Mouse (Mus musculus) midbrain, postnatal 0 days (tissue): ENCODE results near the gene Mff. TPM values are rescaled to one million over a fixed set of nuclear protein-coding genes. Genes with fewer than 3 reads are reported as not detected.

Experiments used
- ATAC-seq: fragments of 200-750 bp; cut with Nextera tagmentation; 2 replicates; pipeline ENCODE4 v1.8.0; 2017; ENCODE audit warnings: moderate number of reproducible peaks, mild to moderate bottlenecking, moderate TSS enrichment, moderate library complexity; ENCODE audit not compliant: low FRiP score
- DNase-seq: peaks from one replicate; pipeline ENCODE4 v3.0.0-alpha.2; 2015; ENCODE audit warnings: low spot score
- H3K27ac ChIP-seq: fragments of 300-500 bp; sonication (generic); 2 replicates; pipeline ENCODE4 v1.5.1; 2014; ENCODE audit warnings: low read depth, mild to moderate bottlenecking, low read length, mixed read lengths
- H3K27me3 ChIP-seq: fragments of 300-500 bp; sonication (generic); 2 replicates; pipeline ENCODE4 v1.6.1; 2014; ENCODE audit warnings: low read length, control low read depth, mixed read lengths; ENCODE audit not compliant: insufficient read depth
- H3K36me3 ChIP-seq: fragments of 300-500 bp; sonication (generic); 2 replicates; pipeline ENCODE4 v1.6.1; 2014; ENCODE audit warnings: low read length, control low read depth, mixed read lengths; ENCODE audit not compliant: insufficient read depth
- H3K4me1 ChIP-seq: fragments of 300-500 bp; sonication (generic); 2 replicates; pipeline ENCODE4 v1.6.1; 2014; ENCODE audit warnings: mild to moderate bottlenecking, control low read depth, antibody characterized with exemption, low read length, mixed read lengths; ENCODE audit not compliant: insufficient read depth
- H3K4me2 ChIP-seq: fragments of 300-500 bp; sonication (generic); 2 replicates; pipeline ENCODE4 v1.6.1; 2014; ENCODE audit warnings: low read depth, mild to moderate bottlenecking, low read length, mixed read lengths; ENCODE audit not compliant: poor library complexity, severe bottlenecking
- H3K4me3 ChIP-seq: fragments of 300-500 bp; sonication (generic); 2 replicates; pipeline ENCODE4 v1.5.1; 2014; ENCODE audit warnings: low read depth, mild to moderate bottlenecking, low read length, moderate library complexity
- H3K9ac ChIP-seq: fragments of 300-500 bp; sonication (generic); replicated peaks from 2 replicates; pipeline ENCODE4 v1.6.1; 2014; ENCODE audit warnings: mild to moderate bottlenecking, low read length, moderate library complexity, mixed read lengths; ENCODE audit not compliant: poor library complexity, severe bottlenecking
- H3K9me3 ChIP-seq: fragments of 300-500 bp; sonication (generic); 2 replicates; pipeline ENCODE4 v1.6.1; 2016; ENCODE audit warnings: low read length, control low read depth
- CTCF ChIP-seq: IDR thresholded peaks from 2 replicates; pipeline ENCODE4 v1.5.1; 2016; ENCODE audit warnings: antibody characterized with exemption, mild to moderate bottlenecking
- WGBS: fragments of 180-500 bp; shearing (Covaris S2); extraction: QIAGEN DNeasy Blood & Tissue Kit; methylation state at CpG from one replicate; pipeline ENCODE4 v1.1.7; 2014; 5-methylcytosine and 5-hydroxymethylcytosine counted together
- polyA plus RNA-seq: library from polyadenylated mRNA; unstranded; fragments of >200 nt; fragmentation: Nextera tagmentation; extraction: Ambion mirVana; gene quantifications from 2 replicates; pipeline ENCODE4 v1.2.1, GENCODE M21; 2015
- total RNA-seq: library from RNA; depleted of rRNA; stranded (reverse); fragments of >200 nt; gene quantifications from 2 replicates; pipeline ENCODE4 v1.2.3, GENCODE M21; 2014

Mff gene
- total and polyA plus RNA-seq, 2 experiments from 2014 or later: 415 to 449 TPM

DNA sequence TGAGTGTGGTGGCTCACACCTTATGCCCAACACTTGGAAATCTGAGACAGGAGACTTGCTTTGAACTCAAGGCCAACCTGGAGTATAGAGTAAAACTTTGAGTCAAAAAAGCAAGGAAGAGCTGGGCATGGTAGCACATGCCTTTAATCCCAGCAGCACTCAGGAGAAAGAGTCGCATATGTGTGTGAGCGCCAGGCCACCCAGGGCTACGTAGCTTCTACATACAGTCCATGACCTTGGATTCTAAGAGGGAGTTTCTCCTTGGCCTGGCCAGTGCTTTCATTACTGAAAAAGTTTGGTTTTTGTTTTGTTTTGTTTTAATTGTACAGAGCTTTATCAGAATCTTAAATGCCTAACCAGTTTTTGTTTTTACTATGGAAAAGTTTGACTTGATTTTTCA, 19.3 kb downstream of the Mff start:
- no peak for TF ChIP-seq CTCF
- Histone ChIP-seq H3K4me1 (no peaks in the 10 kb centered on the region), H3K36me3 (peaks cover 11% of the 10 kb centered on the region; the same call in 1 of the 2 replicates), H3K4me2 (no peak overlapping the region), H3K27ac (no peak overlapping the region), H3K27me3 (no peaks in the 10 kb centered on the region), H3K9me3 (no peaks in the 10 kb centered on the region), H3K9ac (no peak overlapping the region), H3K4me3 (no peak overlapping the region)
- WGBS: 91% methylated on average over 3 of the region's 3 CpGs
- ATAC-seq (no peak), DNase-seq (no peak)

DNA sequence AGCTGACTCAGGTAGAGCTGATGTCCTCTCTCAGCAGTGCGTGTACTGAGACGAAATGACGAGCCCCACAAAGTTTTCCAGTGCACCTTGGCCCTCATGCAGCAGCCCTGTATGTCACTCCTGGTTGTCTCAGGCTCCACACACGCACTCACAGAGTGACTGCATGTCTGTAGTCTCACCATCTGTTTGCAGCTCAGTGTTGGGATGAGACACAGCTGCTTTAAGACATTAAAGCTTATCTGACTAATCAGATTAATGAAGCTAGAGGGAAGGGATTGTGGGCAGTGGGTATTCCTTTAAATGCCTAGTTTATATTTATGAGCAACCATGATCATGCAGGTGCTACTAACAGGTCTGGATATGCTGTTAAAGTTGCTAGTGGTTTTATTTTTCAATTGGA, 21.7 kb downstream of the Mff start:
- no peak overlapping the region for H3K9ac ChIP-seq
- 86% methylated on average over 4 of the region's 4 CpGs for WGBS
- no peak for TF ChIP-seq CTCF
- H3K36me3 ChIP-seq: peaks cover 15% of the 10 kb centered on the region
- H3K4me1 ChIP-seq: no peaks in the 10 kb centered on the region
- DNase-seq: peak; percentile 3
- H3K27ac ChIP-seq: no peak overlapping the region
- no peak overlapping the region for H3K4me3 ChIP-seq
- no peaks in the 10 kb centered on the region for H3K27me3 ChIP-seq
- no peaks in the 10 kb centered on the region for H3K9me3 ChIP-seq
- no peak overlapping the region for H3K4me2 ChIP-seq
- no peak for ATAC-seq

DNA sequence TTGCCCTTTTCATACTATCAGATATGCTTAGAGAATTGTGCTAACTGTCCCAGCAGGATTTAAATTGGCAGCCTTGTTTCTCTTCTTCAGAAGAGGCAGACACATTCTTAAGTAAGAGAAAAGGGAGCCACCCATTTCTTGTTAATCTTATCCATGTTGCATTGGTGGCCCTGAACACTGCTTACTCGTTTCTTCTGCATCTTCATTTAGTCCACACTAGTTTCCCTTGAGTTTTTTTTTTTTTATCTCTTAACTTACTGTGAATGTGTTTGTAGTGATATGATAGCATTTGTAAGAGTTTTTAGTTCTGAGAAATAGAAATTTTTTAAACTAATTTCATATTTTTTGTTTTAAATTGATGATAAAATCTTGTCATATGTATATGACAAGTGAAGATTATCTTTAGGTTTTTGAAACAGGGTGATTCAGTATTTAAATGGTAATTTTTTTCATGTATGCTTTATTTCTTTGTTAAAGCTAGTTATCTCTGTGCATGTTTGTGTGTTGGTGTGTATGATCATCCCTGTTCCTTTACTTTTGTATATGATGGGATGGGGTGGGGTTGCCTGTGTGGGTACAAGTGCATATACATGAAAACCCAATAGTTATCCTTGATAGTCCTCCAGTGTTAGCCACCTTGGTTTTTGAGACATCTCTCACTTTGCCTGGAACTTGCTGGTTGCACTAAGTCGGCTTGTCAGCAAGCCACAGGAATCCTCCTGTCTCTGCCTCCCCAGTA, 23.2 kb downstream of the Mff start:
- Histone ChIP-seq H3K4me3 (no peak overlapping the region), H3K36me3 (peaks cover 18% of the 10 kb centered on the region), H3K9me3 (no peaks in the 10 kb centered on the region), H3K27me3 (no peaks in the 10 kb centered on the region), H3K4me2 (no peak overlapping the region), H3K4me1 (no peaks in the 10 kb centered on the region), H3K9ac (no peak overlapping the region), H3K27ac (no peak overlapping the region)
- TF ChIP-seq CTCF: no peak
- WGBS: 94% methylated on average over 2 of the region's 2 CpGs
- ATAC-seq (no peak), DNase-seq (no peak)

DNA sequence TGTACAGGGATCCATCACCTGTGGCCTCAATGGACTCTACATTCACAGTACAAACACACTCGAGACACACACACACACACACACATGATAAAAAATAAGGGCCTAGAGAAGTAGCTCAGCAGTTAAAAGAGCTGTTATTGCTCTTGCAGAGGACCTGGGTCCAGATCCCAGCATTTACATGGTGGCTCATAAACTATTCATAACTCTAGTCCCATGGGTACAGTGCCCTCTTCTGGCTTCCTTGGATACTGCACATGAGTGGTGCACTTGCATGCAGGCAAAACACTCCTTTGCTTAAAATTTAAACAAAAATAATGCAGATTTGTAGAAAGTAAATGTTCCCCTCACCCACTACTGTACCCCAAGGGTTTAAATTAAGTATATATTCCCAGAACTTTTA, 34.8 kb downstream of the Mff start:
- Histone ChIP-seq H3K4me1 (no peaks in the 10 kb centered on the region), H3K9me3 (no peaks in the 10 kb centered on the region), H3K4me3 (no peak overlapping the region), H3K27ac (no peak overlapping the region), H3K9ac (no peak overlapping the region), H3K36me3 (peaks cover 7% of the 10 kb centered on the region), H3K27me3 (no peaks in the 10 kb centered on the region), H3K4me2 (no peak overlapping the region)
- DNase-seq: no peak
- peak; percentile 45 for TF ChIP-seq CTCF
- 97% methylated on average over 1 of the region's 1 CpGs for WGBS
- no peak for ATAC-seq

DNA sequence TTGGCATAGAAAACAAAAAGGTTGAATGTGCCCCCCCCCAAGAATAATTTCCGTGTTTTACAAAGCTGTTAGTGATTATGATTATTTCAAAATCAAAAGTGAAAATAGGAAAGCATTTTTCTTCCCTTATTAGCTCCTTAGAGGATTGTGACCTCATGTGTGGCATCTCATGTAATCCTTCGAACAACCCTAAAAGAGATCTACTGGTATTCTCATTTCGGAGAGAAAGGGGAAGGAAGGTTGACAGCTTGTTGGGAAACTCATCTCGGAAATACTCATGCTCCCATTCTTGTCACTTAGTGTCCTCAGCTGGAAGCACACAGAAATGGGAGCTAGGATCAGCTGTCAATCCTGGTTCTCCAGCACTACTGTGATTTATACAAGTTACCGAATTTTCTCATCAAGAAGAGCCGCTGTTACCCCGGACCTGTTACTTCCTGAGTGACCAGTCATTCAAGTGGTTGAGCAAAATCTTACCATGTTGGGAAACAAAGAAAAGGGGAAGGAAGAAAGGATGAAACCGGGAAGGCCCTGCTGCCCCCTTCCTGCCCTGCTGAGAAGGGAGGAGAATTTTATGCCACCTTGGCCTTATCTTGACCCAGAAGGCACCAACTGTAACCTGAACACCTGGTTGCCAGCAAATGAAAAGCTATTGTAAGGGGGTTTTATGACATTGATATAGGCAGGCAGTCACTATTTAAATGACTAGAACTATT, 36.9 kb downstream of the Mff start:
- Histone ChIP-seq H3K9ac (no peak overlapping the region), H3K4me3 (no peak overlapping the region), H3K27ac (no peak overlapping the region), H3K4me2 (no peak overlapping the region), H3K9me3 (no peaks in the 10 kb centered on the region), H3K27me3 (no peaks in the 10 kb centered on the region), H3K4me1 (no peaks in the 10 kb centered on the region), H3K36me3 (no peaks in the 10 kb centered on the region; the same call in 1 of the 2 replicates)
- no peak for ATAC-seq
- no peak for DNase-seq
- no peak for TF ChIP-seq CTCF
- 93% methylated on average over 8 of the region's 8 CpGs for WGBS

DNA sequence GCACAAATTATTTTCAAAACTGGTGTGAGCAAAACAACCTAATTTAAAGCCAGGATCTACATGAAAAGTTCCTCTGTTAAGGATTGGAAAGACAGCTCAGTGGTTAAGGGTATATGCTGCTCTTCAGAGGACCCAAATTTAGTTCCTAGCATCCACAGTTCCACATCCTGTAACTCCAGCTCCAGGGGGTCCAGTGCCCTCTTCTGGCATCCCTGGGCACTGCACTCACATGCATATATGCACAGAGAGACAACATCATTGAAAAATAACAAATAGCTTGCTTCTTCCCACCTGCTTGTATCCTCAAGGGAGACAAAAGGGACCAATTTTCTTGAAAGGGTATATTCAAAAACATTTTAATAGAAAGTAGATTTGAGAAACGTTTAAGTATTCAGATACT, 37.6 kb downstream of the Mff start:
- no peak overlapping the region for H3K4me3 ChIP-seq

More for the DNA sequence above, 37.6 kb downstream of the Mff start:
- Histone ChIP-seq H3K9ac (no peak overlapping the region), H3K27me3 (no peaks in the 10 kb centered on the region), H3K9me3 (no peaks in the 10 kb centered on the region), H3K27ac (no peak overlapping the region), H3K4me1 (no peaks in the 10 kb centered on the region), H3K36me3 (no peaks in the 10 kb centered on the region; the same call in 1 of the 2 replicates), H3K4me2 (no peak overlapping the region)
- TF ChIP-seq CTCF: no peak
- WGBS: 86% methylated on average over 1 of the region's 1 CpGs
- DNase-seq (no peak), ATAC-seq (no peak)
